Mouse (Mus musculus): Measurements from ENCODE around the gene Ldlr. TPM values are rescaled to one million over a fixed set of nuclear protein-coding genes. Genes with fewer than 3 reads are reported as not detected.

The Ldlr gene
- polyA plus RNA-seq, 1 experiment from 2014 or later, result 52.2 TPM

- DNase-seq (ENCODE audit: low spot score), result peak; percentile 75
- peaks cover 42% of the 10 kb centered on the region for H3K36me3 ChIP-seq (ENCODE audit: insufficient read depth, low read length)
- no peaks in the 10 kb centered on the region for H3K27me3 ChIP-seq (replicated peaks; ENCODE audit: insufficient read depth, low read length)
- 7% methylated on average over 3 of the region's 3 CpGs for WGBS
- no peak for TF ChIP-seq CTCF (IDR thresholded peaks at IDR 0.05)
- peak; percentile 35; the same call in 1 of the 2 replicates for TF ChIP-seq EP300 (IDR thresholded peaks at IDR 0.05)
- ATAC-seq, result peak; percentile 82
- no peak overlapping the region for H3K4me2 ChIP-seq (replicated peaks; ENCODE audit: low read depth, low read length)
- no peaks in the 10 kb centered on the region for H3K9me3 ChIP-seq (ENCODE audit: low read length)
- no peak overlapping the region for H3K9ac ChIP-seq (replicated peaks; ENCODE audit: low read depth)
- H3K27ac ChIP-seq (ENCODE audit: low read length), result peak overlapping the region; percentile 43; the same call in 1 of the 2 replicates
- no peaks in the 10 kb centered on the region for H3K4me1 ChIP-seq (ENCODE audit: insufficient read depth, low read depth, low read length)
- H3K4me3 ChIP-seq (ENCODE audit: low read depth, low read length), result no peak overlapping the region
Measured at GRCm38 (mm10) chr9:21736580-21736979, 13.3 kb downstream of the Ldlr start.

- H3K4me2 ChIP-seq (replicated peaks; ENCODE audit: low read depth, low read length), result no peak overlapping the region
- no peak overlapping the region for H3K9ac ChIP-seq (replicated peaks; ENCODE audit: low read depth)
- no peak for DNase-seq (ENCODE audit: low spot score)
- H3K36me3 ChIP-seq (ENCODE audit: insufficient read depth, low read length), result peaks cover 45% of the 10 kb centered on the region
- no peaks in the 10 kb centered on the region for H3K27me3 ChIP-seq (replicated peaks; ENCODE audit: insufficient read depth, low read length)
- WGBS, result 83% methylated on average over 10 of the region's 10 CpGs
- H3K9me3 ChIP-seq (ENCODE audit: low read length), result no peaks in the 10 kb centered on the region
- H3K4me3 ChIP-seq (ENCODE audit: low read depth, low read length), result no peak overlapping the region
- TF ChIP-seq CTCF (IDR thresholded peaks at IDR 0.05), result no peak
- TF ChIP-seq EP300 (IDR thresholded peaks at IDR 0.05), result no peak
- peak overlapping the region; percentile 43 for H3K27ac ChIP-seq (ENCODE audit: low read length)
- no peaks in the 10 kb centered on the region for H3K4me1 ChIP-seq (ENCODE audit: insufficient read depth, low read depth, low read length)
- no peak for ATAC-seq
Measured at GRCm38 (mm10) chr9:21737188-21737587, 13.9 kb downstream of the Ldlr start.

GRCm38 (mm10) chr9:21738776-21739175 is 15.5 kb downstream of the Ldlr start:
- Histone ChIP-seq H3K4me1 (ENCODE audit: insufficient read depth, low read depth, low read length) (no peaks in the 10 kb centered on the region), H3K4me3 (ENCODE audit: low read depth, low read length) (no peak overlapping the region), H3K4me2 (replicated peaks; ENCODE audit: low read depth, low read length) (no peak overlapping the region), H3K9me3 (ENCODE audit: low read length) (no peaks in the 10 kb centered on the region), H3K27me3 (replicated peaks; ENCODE audit: insufficient read depth, low read length) (no peaks in the 10 kb centered on the region), H3K27ac (ENCODE audit: low read length) (no peak overlapping the region), H3K36me3 (ENCODE audit: insufficient read depth, low read length) (peaks cover 37% of the 10 kb centered on the region), H3K9ac (replicated peaks; ENCODE audit: low read depth) (no peak overlapping the region)
- ATAC-seq (no peak), DNase-seq (ENCODE audit: low spot score) (no peak)
- 72% methylated on average over 6 of the region's 7 CpGs for WGBS
- TF ChIP-seq EP300 (IDR thresholded peaks at IDR 0.05) (no peak), CTCF (IDR thresholded peaks at IDR 0.05) (no peak)

GRCm38 (mm10) chr9:21740427-21740826 is 17.1 kb downstream of the Ldlr start:
- Histone ChIP-seq H3K36me3 (ENCODE audit: insufficient read depth, low read length) (peaks cover 32% of the 10 kb centered on the region), H3K27ac (ENCODE audit: low read length) (no peak overlapping the region), H3K9me3 (ENCODE audit: low read length) (no peaks in the 10 kb centered on the region), H3K4me2 (replicated peaks; ENCODE audit: low read depth, low read length) (no peak overlapping the region), H3K4me3 (ENCODE audit: low read depth, low read length) (no peak overlapping the region), H3K9ac (replicated peaks; ENCODE audit: low read depth) (no peak overlapping the region), H3K4me1 (ENCODE audit: insufficient read depth, low read depth, low read length) (no peaks in the 10 kb centered on the region), H3K27me3 (replicated peaks; ENCODE audit: insufficient read depth, low read length) (no peaks in the 10 kb centered on the region)
- TF ChIP-seq CTCF (IDR thresholded peaks at IDR 0.05) (no peak), EP300 (IDR thresholded peaks at IDR 0.05) (no peak)
- no peak for ATAC-seq
- no peak for DNase-seq (ENCODE audit: low spot score)
- WGBS, result 94% methylated on average over 14 of the region's 14 CpGs

- Histone ChIP-seq H3K9me3 (ENCODE audit: low read length) (no peaks in the 10 kb centered on the region), H3K4me3 (ENCODE audit: low read depth, low read length) (no peak overlapping the region), H3K27ac (ENCODE audit: low read length) (no peak overlapping the region), H3K4me2 (replicated peaks; ENCODE audit: low read depth, low read length) (no peak overlapping the region), H3K36me3 (ENCODE audit: insufficient read depth, low read length) (peaks cover 43% of the 10 kb centered on the region), H3K27me3 (replicated peaks; ENCODE audit: insufficient read depth, low read length) (no peaks in the 10 kb centered on the region), H3K9ac (replicated peaks; ENCODE audit: low read depth) (no peak overlapping the region), H3K4me1 (ENCODE audit: insufficient read depth, low read depth, low read length) (no peaks in the 10 kb centered on the region)
- TF ChIP-seq EP300 (IDR thresholded peaks at IDR 0.05) (no peak), CTCF (IDR thresholded peaks at IDR 0.05) (no peak)
- DNase-seq (ENCODE audit: low spot score) (no peak), ATAC-seq (no peak)
- WGBS, result 90% methylated on average over 11 of the region's 11 CpGs
Measured at GRCm38 (mm10) chr9:21741514-21741913, 18.2 kb downstream of the Ldlr start.

GRCm38 (mm10) chr9:21747238-21747774 is 24.0 kb downstream of the Ldlr start:
- Histone ChIP-seq H3K4me1 (ENCODE audit: insufficient read depth, low read depth, low read length) (peaks cover 1% of the 10 kb centered on the region; the same call in 1 of the 2 replicates), H3K27ac (ENCODE audit: low read length) (no peak overlapping the region), H3K4me3 (ENCODE audit: low read depth, low read length) (no peak overlapping the region), H3K27me3 (replicated peaks; ENCODE audit: insufficient read depth, low read length) (no peaks in the 10 kb centered on the region), H3K4me2 (replicated peaks; ENCODE audit: low read depth, low read length) (no peak overlapping the region), H3K9ac (replicated peaks; ENCODE audit: low read depth) (no peak overlapping the region), H3K36me3 (ENCODE audit: insufficient read depth, low read length) (peaks cover 23% of the 10 kb centered on the region; the same call in 1 of the 2 replicates), H3K9me3 (ENCODE audit: low read length) (no peaks in the 10 kb centered on the region)
- WGBS, result 74% methylated on average over 3 of the region's 3 CpGs
- DNase-seq (ENCODE audit: low spot score) (no peak), ATAC-seq (no peak)
- TF ChIP-seq EP300 (IDR thresholded peaks at IDR 0.05), result no peak
- no peak for TF ChIP-seq CTCF (IDR thresholded peaks at IDR 0.05)

All from lung, postnatal 0 days (tissue).